Mouse (Mus musculus): Measurements from ENCODE around the gene Thap12. TPM values are rescaled to one million over a fixed set of nuclear protein-coding genes. Genes with fewer than 3 reads are reported as not detected.

Gene Thap12
- total RNA-seq (2021), result 10 to 100 TPM; 68.3 to 76.5 TPM
- long read RNA-seq, experiment 1, transcript Thap12-201 (5 exons, 3,723 nt), result major isoform, 15 of 26 reads
- long read RNA-seq, experiment 1, partial matches to known transcripts, result 0 of 26 reads
- long read RNA-seq, experiment 1, other reads (novel, unspliced or antisense), result 9 of 26 reads
- long read RNA-seq, experiment 2, transcript Thap12-202 (6 exons, 1,123 nt), result minor isoform, 8 of 65 reads
- long read RNA-seq, experiment 2, transcript Thap12-201 (5 exons, 3,723 nt), result major isoform, 33 of 65 reads
- long read RNA-seq, experiment 2, partial matches to known transcripts, result 17 of 65 reads
- long read RNA-seq, experiment 2, other reads (novel, unspliced or antisense), result 5 of 65 reads

DNA sequence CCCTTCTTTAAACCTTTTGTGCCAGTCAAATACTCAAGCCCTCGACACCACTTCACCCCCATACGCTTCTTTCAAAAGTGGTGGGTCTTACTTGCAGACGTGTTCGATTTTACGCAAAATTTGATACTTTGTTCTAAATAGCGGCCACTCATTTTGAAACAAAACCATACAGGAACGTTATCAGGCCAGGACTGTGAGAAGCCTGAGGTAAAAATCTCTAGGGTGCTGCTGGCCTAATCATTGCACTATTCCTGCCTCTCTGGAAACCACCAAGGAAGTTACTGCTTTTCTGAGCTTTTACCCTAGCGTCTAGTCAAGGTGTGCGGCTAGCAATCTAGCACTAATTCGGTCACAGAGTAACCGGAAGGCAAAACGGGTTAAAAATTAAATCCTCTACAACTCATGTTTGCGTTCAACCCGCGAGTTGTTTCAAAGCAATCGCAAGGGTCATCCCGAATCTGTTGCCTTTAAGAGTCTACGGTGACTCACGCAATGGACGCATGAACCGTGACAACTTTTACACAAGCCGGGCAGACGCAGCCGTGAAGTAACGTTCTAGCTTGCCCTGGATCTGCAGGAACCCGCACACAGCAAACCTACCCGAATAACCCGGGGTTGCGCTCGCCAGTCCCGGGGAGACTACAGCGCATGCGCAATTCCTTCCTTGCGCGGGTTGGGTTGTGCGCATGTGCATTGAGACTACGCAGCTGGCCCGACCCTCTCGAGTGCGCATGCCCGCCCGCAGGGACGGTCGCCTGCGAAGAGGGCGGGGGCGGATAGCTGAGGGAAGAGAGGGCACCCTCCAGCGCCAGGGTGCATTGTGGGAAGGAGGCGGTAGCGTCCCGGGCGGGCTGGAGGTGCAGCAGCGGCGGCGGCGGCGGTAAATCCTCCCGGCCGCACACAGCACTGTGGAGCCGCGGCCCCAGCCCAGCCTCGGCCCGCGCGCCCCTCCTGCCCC is at the start of gene Thap12:
Gene Thap12, plus strand, starts transcription at position 821 of the 958 bp plus-strand sequence.
- DNase-seq (ENCODE audit: low spot score in 2 of 2), result peak; percentile 98 to 100

DNA sequence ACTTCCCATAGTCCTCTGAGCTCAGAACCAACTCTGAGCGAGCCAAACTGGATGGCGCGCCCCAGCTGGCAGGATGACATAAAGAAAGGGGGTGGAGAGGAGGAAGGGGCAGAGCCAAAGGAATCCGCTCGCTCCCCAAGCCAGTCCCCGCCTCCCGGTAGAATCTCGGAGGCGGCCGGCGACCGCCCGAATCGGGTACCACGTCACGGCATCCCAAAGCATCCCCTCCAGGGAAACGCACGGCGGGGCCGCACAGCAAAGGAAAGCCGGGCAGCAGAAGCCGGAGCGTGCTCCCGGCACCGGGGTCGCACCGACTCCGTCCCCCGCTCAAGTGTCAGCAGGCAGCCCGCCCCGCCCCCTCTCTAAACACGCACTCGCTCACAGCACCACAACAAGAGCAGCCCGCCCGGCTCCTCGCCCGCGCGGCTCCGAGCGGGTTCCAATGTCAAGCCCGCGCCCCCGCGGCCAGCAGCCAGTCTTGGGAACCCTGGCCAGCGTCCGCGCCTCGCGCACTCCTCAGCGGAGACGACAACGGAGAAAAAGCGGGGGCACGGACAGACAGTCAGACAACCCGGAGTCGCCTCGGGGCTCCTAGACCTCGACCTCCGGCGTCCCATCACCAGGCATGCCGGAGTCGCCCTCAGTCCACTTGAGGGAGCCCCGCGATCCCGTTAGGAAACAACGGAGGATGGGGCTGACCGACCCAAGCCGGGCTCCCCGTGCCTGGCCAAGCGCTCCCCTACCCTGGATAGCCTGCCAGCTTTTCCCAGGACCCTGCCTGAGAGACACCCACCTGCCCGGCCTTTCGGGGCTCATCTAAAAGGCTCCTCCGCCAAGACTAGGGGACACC is 47.0 kb upstream of the Thap12 start:
- DNase-seq (ENCODE audit: low spot score in 2 of 2), result peak; percentile 57 to 60

DNA sequence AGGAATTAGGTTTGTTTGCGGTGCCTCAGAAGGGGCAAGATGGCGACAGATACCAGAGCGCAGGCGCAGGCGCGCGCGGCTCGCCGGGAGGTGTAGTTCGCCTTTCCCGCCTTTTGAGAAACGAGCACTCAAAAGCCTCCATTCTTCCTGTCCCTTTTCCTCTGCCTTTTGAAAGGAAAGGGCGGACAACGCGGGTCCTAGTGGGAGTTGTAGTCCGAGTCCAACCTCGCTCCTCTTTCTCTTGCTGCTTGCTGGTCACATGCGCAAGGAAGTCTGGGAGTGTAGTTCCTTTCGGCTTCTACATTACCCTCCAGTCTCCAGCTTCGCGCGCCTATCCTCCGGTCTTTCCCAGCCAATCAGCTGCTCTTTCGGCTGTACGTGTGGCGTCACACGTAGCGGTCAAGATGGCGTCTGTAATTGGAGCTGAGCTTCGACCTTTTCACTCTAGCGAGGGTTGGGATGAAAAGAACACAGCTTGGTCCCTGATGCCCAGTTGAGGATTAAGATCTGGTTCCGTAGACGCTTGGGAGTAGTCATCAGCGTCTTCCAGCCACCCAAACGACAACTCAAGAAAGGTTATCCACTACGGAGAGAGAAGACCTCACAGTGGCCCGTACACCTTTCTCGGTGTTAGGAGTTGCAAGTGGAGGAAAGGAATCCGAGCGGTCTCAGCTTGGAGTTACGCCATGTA is 46.2 kb upstream of the Thap12 start, which contains the start of gene Emsy:
Gene Emsy, minus strand, starts transcription at position 253 of the 691 bp plus-strand sequence.
- peak; percentile 75 to 86 for DNase-seq (ENCODE audit: low spot score in 2 of 2)

DNA sequence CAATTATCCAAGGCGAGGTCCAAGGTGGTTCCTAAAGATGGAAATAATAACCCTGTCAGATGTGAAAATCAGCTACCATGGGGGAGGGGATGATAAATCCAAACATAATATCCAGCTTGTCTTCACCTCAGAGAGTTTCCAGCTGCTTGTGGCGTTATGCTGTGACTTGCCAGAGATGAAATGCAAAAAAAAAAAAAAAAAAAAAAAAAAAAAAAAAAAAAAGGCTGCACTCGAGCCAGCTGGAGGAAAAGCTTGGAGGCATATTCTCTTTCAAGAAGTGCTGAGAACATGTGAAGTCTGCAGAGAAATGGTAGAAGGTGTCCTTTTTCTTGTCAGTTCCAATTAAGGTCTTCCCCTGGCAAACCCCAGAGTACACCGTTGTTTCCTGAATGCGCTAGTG is 37.7 kb upstream of the Thap12 start:
- DNase-seq (ENCODE audit: low spot score in 2 of 2), result no peak

DNA sequence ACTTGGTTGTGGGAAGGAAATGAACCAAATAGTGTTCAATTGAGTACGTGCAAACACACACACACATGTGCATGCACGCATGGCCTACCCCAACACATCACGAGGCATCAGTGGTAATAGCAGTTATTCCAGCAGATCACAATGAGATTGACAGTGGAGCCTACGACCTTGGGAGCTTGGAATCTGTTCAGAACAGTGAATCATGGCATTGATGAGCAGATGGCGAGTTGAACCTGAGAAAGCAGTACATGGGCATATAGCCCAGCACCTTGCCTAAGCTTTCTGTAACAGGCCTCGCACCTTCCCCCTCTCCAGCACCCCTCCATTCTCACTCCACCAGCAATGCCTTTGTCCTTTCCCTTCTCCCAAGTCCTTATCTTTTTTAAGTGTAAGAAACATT is 37.2 kb upstream of the Thap12 start:
- no peak for DNase-seq (ENCODE audit: low spot score in 2 of 2)

DNA sequence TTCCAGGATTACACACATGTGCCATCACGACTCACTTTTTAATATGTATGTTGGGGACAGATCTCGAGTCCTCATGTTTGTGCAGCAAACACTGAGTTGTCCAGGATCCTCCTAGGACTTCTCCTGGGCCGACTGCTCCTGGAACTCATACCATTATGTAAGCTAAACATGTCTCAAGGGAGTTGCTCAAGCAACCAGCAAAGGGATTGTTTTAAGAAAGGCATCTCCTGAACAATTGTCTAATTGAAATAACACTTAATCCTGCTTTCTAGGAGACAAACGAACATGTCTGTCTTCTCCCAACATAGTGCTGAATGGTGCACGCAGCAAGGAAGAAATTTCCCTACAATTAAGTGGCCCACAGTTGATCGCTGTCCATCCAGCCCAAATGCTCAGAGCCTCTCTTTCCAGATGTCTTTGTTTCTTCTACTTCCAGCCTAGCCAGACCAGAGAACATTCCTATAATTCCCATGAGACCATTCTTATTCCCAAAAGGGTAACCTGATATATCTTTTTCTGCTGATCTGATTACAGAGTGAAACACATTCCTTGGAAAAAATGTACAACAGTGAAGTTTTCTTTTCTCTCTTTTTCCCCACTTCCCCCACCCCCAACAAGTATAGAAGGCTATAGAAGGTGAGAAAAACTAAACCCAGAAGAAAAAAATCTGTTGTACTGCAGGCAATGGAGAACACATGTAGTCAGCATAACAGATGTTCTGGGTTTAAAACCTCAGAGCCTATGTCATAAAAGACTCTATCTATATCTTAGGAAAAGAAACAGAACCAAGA is 34.8 kb upstream of the Thap12 start:
- DNase-seq (ENCODE audit: low spot score in 2 of 2), result no peak

DNA sequence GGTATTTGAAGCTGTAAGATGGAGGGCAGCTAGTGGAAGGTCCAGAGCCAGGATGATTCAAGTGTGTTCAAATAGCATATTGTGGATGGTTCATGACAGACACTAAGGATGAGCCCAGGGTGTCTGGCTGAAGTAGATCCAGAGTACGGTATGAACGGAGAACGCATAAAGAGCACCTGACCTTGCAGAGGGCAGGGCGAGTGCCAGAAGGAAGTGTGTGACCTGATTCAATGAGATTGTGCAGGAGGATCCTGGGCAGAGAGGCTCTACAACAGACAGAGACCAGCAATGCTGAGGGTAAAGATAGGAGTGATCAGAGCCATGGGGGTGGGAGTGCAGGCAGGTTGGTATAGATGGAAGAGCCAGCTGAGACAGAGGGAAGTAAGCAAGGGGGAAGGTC is 32.1 kb upstream of the Thap12 start:
- DNase-seq (ENCODE audit: low spot score in 2 of 2), result no peak

DNA sequence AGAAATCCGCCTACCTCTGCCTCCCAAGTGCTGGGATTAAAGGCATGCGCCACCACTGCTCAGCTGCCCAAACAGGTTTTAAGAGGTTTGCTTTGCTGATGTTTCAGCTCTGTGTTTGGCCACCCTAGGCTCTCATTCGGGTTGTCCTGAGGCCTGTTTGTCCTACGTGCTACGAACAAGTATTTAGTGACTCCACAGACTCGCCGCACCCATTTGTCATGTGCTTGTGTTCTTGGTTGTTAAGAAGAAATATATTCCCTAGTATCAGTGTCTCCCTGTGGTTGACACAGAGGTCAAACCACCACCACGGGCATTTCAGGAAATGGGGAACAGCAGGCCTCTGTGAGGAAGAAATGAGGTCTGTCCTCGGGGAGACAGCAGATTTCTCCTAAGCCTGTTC is 31.5 kb upstream of the Thap12 start:
- no peak for DNase-seq (ENCODE audit: low spot score in 2 of 2)

DNA sequence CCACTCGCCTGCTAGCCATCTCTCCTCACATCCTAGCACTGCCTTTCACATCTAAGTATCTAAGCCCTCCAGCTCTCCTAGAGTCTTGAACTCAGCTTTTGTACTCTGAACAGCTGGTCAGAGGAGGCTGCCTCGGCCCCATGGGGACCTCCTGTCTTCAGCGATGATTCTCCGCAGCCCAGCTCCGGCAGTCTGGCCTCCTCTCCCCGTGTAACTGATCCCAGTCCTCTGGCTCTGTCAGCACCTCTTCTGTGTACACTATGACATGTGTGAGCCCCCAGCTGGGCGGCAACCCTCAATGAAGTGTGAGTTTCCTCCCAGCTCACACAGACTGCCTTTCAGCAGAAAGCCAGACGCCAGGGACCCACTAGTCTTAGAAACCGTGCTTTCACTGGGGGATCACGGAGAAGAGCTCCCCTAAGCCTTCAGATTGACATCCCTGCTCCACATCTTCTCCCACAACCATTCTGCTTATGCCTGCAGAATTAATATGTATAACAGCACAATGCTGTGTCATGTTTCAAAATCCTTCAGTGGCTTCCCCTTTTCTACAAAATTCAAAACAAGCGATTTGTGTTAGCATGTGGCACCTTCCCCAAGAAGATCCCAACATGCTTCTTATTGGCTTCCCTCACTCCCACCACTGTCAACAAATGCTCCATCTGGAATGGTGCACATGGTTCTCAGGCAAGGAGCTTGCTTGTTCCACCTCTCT is 30.5 kb upstream of the Thap12 start:
- no peak for DNase-seq (ENCODE audit: low spot score in 2 of 2)

DNA sequence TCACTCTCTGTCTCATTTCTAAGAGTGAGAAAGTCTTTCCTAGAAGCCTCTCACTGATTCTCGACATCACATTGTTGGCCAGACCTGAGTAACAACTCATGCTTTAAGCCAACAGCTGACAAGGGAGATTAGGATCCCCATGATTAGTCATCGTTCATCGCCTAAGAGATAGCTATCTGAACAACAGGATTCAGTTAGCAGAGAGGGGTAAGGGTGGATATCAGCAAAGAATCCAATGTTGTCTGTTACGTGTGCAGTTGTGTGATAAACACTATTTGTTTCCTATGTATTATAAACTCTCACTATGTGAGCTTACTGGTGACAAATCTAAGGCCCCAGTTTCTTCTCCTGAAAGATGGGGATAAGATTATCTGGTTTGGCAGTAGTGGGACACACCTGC is 28.6 kb upstream of the Thap12 start:
- no peak for DNase-seq (ENCODE audit: low spot score in 2 of 2)

DNA sequence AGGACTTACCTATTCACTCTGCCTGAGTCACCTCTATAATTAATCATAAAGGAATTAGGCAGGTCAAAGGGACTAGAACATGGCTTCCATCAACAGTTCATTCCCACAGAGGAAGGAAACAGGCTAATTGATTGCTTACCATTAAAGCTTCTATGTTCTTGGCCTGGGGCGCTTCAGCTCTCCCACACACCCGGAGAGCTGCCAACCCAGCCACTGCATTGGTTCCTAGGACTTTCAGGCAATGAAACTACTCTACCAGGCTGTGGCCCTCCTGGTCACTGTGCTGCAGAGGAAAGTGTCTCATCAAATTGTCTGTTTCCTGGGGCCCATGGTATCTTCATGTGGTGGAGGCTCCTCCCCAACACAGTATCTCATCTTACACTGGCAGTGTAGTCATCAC is 25.4 kb upstream of the Thap12 start:
- DNase-seq (ENCODE audit: low spot score in 2 of 2), result no peak

DNA sequence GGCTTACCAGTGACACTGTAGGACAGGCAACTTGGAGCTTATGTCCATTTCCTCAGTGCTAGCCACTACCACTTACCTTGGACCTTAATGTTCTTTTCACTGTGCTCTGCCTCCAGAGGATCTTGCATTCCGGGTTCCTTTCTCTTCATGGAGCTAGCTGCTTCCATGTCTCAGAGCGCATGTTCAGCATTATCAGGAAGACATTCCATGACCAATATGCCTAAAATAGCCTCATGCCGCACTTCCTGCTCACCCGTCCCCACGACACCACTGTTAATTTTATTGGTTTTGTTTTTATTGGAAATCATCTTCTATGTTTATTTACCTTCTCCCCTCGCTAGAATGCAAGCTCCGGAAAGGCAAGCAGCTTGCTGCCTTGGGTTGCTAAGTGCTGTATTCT is 24.5 kb upstream of the Thap12 start:
- DNase-seq (ENCODE audit: low spot score in 2 of 2), result no peak

DNA sequence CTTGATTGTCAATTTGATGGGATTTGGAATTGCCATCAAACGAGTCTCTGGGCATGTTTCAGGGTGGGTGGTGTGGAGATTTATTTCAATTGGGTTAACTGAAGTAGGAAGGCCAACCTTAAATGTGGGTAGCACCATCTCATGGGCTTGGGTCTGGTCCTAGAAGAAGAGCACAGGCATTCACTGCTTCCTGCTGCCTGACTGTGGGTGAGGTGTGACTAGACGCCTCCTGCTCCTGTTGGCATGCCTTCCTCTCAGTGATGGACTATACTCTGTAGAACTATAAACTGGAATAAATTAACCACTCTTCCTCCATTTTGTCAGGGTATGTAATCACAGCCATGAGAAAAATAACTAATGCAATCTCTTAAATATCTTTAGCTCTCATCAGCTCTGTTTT is 22.2 kb upstream of the Thap12 start:
- no peak for DNase-seq (ENCODE audit: low spot score in 2 of 2)

DNA sequence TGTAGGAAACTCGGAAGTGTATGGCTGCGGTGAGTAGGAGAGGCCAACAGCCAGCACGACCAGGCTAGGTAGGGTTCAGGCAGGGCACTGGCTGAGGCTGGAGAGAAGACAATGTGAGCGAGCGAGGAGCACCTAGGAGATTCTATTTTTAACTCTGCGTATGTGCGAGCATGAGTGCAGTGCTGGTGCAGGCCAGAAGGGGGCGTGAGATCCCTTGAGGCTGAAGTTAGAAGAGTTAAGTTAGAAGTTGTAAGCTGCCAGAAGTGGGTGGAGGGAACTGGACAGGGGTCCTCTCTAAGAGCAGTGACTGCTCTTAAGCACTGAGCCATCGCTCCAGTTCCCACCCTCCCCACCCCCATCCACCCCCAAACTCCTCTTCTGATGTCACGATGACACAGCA is 20.1 kb upstream of the Thap12 start:
- no peak for DNase-seq (ENCODE audit: low spot score in 2 of 2)

DNA sequence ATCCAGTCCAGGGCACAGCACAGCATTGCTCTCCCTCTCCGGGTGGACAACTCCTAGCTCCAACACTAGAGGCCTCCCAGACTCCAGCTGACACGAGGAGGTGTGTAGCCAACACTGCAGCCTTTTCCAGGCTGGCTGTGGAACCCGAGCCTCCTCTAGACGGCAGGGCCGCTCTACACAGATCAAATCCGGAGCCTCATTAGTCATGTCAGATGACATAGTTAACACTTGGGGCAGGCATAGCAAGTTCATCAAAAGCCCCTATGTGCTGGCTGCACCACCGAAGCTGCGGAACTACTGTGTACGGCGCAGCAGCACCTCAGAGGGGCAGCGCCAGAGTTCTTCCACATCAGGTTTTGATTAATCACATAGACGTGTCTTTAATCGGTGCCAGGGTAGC is 17.0 kb upstream of the Thap12 start:
- no peak for DNase-seq (ENCODE audit: low spot score in 2 of 2)

DNA sequence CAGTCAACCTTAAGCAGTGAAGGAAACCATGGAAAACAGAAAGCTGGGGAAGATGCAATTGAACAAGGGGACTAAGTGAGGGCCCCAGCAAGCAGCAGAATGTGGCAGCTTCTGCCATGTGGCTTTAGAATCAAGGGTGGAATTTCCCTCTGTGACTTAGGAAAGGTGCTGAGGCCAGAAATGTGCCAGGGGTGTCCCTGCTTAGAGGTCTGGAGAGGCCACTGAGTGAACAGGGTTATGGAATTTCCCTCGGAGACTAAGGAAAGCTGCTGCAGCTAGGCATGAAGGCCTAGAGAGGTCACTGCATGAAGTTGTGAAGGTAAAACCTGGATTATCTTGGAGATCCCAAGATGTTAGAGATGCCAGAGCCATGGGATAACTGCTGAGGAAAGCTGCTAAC is 12.8 kb upstream of the Thap12 start:
- DNase-seq (ENCODE audit: low spot score in 2 of 2), result no peak

DNA sequence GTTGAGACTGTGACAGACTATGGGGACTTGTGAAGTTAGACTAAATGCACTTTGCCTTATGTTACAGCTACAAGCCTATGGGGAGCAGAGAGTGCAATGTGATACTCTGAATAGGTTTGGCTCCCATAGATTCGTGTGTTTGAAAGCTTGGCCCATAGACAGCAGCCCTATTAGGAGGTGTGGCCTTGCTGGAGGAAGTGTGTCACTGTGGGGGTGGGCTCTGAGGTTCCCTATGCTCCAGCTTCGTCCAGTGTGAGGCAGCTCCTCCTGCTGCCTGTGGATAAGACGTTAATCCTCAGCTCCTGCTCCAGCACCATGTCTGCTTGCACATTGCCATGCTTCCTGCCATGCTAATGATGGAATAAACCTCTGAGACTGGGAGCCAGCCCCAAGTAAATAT is 12.1 kb upstream of the Thap12 start:
- no peak for DNase-seq (ENCODE audit: low spot score in 2 of 2)

DNA sequence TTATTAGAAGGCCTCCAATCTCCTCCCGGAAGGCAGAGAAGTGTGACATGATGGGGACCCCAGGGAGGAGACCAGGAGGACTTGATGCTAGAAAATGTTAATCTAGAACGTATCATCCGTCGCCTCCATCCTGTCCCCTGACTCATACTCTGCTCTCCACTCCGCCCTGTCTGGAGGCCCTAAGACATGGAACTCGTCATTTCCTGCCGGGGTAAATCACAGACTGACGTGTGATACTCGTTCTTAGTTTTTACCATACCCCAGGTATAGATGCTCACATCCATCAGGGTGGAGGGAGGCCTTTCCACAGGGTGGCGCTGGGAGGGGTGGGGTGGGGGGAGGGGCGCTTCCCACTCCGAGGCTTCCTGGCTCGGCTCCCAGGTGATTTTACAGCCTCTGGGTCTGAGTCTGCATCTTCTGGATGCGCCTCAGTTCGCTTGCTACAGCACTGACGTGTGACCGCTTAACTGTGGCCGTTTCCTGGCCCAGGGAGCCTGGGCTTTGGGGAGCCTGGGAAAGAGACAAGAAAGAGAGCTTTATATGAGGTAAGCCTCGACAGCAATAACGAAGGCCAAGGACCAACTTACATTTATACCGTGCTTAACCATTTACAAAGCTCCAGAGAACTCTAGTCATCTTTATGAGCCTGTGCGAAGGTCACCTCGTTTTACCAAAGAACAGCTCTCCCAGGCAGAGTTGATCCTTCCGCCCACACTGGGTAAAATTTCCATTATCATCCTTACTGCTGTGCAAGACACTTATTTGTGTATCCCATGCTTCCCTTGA is 9.9 kb upstream of the Thap12 start:
- no peak for DNase-seq (ENCODE audit: low spot score in 2 of 2)

Measured in adrenal gland, postnatal 4 days (tissue).